Mouse (Mus musculus) urinary bladder, postnatal 14 days (tissue): Measurements from ENCODE around the gene Gm20388.
A peak's percentile ranks its signal among the peaks of the same experiment; 100 is the strongest.

Experiments
- DNase-seq: peaks from one replicate; pipeline ENCODE4 v3.0.0; 2021; ENCODE audit warnings: low spot score

Gene Gm20388

DNA sequence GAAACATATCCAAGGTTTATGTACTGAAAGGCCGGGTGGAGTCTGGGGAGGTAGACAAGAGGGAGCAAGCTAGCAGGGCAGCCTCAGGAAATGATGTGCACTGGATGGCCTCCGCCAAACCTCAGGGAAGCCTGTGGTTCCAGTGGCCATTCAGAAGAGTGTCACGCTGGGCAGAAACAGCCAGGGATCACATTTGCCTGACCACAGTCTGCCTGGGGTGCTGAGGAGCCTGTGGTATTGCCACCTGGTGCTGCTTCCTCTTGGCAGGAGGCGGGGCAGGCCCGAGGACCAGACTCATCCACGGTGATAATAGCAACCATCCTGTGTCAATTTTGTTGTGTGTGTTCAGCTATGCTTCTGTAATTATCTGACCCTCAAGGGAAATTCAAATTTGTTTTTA, 3762.0 kb downstream of the Gm20388 start:
- DNase-seq, result no peak

DNA sequence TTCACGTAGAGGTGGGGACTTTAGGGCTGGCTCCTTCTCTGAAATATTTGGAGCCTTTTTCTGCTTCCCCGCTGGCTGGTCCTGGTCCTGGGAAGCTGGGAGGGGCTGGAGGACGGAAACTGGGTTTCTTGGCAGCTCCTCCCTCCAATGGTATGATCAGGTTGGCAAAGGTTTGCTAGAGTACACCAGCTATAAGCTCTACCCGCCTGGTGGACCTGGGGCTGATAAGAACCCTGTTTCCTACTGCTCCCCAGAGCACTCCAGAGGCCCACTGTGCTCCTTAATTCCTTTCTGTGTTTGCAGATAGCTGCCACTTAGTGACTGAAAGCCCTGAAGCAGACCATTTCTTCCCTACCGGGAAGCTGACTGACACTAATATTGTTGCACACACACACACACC, 3765.0 kb downstream of the Gm20388 start:
- no peak for DNase-seq

DNA sequence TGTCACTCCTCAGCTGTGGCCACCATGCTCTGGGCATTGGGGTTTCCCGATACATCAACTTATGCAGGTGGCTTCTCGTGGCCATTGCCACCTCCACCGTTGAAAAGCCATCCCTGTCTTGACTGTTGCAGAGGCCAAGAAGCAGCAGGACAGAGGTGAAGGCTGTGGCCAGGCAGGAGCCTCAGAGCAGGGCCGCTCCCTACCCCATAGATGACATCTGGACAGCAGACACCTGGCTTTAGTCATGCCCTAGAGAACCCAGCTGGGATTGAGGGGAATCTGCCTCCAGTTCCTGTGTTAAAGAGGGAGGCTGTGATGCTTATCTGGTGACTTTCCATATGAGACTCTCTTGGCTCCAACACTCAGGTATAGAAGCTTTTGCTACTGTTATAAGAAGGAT, 3767.7 kb downstream of the Gm20388 start:
- no peak for DNase-seq

DNA sequence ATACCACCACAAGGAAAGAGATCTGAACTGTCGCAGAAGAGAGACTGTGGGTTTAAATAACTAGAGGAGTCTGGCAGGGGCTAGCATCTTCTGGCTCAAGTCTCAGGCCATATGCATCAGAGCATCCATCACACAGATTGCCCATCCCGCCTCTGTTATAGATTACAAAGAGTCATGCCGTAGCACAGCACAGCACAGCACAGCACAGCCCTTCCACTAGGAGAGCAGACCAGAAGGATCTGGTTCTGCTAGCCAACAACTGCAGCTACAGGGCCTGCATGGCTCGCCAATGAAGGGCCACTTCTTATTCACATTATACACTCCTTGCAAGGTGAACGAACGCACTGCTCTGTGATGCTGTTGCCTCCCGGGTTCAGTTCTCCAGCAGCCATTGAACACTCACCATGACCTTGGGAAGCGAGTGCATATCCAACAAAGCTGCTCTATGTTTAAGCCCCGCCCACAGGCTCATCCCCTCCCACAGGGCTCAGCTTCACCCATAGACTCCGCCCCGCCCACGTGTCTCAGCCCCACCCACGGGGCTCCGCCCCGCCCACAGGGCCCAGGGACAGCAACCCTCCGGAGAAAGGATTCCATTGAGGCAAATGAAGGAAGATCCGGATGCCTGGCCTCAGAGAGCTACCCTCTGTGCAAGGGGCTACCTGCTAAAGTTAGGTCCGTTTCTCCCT, 3771.6 kb downstream of the Gm20388 start:
- DNase-seq, result peak; percentile 21

DNA sequence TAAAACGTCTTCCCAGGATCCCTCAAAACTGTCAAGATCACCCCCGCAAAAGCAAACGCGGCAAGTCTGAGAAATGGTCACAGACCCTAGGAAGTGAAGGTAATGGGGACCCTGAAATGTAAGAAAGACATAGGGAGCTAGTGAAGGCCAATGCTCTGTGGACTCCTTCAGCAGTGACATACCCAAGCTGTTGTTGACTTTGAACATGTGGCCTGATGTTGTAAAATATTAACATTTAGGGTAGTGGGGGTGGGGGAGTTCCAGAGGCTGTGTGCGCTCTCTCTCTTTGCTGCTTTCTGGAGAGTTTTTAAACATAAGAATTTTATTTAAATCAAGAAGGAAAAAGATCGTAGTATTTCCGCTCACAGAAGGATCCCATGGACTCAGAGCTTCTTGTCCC, 3772.7 kb downstream of the Gm20388 start:
- no peak for DNase-seq

DNA sequence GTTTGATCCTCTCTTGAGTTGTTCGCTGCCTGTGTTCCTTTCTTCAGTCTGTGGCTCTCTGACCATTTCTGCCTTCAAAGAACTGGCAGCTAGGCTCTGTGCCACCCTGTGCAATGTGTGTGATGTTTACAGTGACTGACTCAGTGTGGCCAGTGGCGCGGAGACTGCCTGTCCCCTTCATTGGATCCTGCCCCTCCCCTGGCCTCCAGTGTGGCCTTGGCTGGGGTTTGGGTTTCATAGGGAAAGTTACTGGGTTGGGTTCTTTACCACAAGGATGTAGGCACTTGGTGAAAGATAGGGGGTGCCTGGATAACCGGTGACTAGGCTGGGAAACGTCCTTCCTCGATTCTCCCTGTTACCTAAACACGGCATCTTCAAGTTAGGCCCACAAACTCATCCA, 3774.2 kb downstream of the Gm20388 start:
- no peak for DNase-seq

DNA sequence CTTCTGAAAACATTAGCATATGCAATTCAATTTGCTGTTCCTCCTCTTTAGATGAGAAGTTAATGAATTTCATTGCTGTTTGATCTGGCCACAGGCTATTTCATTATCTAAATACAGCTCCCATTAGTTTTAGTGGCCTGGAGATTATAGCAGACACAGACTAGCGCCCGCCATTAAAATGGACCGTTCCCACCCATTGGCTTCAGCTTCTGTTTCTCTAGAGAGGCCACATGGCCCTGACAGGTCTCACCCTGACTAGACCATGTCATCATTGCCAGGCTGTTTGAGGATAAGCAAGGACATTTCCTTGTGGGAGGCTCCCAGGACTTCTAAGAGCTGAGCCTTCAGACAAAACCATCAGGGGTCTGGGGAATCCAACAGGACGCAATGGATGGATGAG, 3774.8 kb downstream of the Gm20388 start:
- no peak for DNase-seq

DNA sequence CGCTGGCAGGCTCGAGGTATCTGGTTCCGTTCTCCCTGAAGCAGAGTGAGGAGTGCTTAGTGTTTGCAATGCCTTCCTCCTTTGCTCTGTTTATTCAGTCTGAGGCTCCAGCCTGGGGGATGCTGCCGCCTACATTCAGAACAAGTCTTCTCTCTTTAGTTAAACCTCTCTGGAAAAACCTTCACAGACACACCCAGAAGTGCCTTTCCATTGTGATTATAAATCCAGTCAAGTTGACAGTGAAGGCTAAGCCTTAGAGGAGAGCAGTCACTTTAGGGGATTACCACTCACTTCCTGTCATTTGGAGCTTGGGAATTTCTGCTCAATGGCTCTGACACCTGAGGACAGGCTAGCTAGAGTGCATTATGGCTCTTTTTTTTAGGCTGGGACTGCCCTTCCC, 3777.2 kb downstream of the Gm20388 start:
- no peak for DNase-seq

DNA sequence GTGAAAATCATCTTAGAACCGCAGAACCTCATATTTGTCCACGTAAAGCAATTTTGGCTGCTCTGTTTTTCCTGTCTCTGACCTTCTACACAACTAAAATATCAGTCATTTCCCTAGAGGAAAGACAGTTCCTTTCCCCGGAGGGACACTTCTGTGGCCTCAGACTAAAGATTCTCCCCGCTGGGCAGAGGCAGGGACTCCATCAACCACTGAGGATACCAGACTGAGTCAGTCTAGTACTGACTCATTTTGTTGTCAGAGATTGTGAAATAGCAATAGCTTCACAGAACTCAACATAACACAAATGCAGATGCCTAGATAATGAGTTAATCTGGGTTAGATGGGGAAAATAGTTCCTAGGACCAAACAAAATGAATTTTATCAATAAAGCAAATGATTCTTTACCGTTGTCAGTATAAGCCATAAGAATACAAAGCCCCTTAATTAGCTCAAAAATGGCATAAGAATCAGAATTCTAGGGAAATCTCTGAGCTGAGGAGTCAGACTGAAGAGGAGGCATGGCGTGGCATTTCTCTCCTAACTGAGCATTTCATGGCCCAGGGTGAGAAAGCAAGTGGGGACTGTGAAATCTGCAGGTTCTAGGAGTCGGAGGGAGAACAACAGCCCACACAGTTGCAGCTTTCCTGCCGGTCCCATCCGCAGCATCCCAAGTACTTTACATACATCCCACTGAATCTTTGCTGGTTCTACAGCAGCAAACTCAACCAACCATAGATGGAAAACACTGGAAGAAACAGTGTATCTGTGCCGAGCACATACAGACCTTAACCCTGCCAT, 3781.7 kb downstream of the Gm20388 start:
- no peak for DNase-seq

DNA sequence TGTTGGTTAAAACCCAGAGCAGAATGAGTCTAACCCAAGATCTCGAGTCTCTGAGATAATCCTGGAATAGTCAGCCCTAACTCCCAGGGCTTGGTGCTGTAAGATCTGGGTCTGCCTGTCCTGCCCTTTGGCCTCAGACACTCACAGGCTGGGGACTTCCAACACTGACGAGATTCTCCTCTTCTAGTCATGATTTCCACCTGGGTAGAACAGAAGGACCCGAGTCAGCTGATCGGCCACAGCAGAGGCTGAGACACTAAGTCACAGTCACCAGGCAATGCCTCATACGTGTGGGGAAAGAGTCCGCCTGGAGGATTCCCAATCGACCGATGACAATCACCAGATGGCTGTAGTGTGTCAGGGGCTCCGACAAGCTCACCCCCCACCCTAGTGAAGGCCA, 3785.5 kb downstream of the Gm20388 start:
- DNase-seq, result no peak

DNA sequence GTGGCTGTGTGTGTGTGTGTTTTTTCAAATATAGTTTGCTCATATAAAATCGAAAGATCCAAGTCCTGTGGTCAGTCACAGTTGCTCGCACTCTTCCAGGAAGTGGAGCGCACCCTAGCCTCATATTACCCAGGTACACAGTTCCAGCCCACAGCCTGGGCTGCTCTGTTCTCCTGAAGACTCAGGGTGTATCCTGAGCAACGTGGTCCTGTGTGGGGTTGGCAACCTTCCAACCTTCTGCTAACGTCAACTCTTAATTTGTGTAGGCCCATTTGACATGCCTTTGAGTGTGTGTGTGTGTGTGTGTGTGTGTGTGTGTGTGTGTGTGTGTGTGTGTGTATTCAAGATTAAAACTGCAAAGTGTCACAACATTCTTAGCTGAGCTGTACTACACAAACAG, 3786.7 kb downstream of the Gm20388 start:
- no peak for DNase-seq

DNA sequence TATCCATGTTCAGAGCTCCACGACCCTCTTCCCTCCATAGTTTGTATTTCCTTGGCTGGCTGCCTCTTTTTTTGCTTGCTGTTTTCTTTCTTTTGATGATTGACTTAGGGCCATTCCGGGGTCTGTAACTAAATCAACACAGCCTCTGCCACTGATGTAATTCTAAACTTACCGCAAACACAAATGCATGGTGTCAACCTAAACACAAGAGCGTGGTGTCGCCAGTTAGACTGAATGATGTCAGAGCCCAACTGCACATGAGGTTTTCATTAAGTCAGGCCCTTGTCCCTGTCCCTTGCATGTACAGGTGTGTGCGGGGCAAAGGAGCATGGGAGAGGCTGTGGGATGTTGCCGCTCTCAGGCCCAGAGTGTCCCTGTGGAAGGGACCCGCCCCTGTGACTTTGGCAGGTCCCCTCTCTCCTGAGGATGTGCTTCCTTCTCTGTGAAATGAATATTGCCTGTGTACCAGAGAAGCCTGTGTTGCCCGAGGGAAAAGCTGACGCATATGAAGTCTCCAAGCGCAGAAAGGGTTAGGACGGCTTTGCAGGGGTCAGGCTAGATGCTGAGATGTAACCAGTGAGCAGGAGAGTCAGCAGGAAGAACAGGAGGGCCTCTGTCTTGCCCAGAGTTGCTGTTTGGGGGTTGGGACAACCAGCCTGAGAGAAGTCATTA, 3789.9 kb downstream of the Gm20388 start:
- no peak for DNase-seq

DNA sequence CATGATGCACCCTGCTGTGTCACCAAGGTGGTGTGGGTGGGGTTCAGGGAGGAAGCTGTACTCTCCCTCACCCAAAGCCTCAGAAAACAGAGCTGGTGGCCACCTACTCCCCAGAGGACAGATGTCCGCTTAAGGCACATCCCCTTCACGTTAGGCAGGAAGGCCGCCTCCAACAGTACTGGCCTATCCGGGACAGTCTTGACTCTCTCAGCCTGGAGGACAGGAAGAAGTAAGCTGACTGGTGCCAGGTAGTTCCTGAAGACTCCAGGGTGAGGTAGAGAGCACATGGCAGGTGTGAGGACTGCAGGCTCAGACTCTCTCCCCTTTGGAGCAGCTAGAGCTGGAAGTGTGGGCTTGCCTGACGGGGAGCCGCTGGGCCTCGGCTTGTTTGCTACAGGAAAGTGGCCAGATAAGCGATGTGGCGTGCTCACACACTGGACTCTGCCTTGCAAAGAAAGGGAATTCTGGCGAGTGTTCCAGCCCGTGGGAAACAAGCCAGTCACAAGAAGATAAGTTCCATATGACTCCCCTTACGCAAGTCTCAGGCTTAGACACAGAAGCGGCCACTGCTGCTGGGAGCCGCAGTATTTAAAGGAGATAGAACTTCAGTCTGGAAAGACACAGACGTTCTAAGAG, 3791.4 kb downstream of the Gm20388 start:
- peak; percentile 81 for DNase-seq

DNA sequence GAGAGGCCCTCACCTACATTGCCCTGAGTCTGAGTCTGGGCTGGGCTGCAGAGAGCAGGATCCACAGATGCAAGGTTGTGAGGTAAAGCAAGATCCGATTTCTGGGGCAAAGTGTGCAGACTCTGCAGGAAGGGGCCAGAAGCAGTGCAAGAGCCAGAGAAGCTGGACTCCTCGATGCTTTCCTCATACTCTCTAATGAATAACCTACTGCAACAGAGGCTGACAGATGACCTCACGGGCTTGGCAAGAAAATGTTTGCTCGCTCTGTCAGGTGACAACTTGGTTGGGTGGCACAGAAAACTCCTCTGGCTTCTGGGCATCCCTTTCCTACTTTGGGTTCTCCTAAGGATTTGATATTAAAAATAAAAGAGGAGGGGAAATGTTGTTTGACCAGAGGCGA, 3794.7 kb downstream of the Gm20388 start:
- no peak for DNase-seq

DNA sequence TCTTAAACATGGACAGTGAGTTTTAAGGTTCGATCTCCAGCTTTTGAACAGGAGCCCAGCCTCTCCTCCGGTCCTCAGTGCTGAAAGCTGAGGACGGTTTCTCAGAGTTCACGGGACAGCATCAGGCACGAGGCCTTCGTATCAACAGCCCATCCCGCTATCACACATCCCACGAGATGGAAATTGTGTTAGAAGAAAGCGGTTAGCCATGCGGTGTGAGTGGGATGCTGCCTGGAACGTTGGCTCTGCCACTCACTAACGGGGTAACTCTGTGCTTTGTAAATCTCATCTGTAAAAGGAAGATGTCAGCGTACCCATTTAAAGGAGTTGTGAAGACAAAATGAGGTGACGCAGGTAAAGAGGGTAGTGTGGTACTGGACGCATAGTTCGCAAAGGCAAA, 3796.5 kb downstream of the Gm20388 start:
- no peak for DNase-seq

DNA sequence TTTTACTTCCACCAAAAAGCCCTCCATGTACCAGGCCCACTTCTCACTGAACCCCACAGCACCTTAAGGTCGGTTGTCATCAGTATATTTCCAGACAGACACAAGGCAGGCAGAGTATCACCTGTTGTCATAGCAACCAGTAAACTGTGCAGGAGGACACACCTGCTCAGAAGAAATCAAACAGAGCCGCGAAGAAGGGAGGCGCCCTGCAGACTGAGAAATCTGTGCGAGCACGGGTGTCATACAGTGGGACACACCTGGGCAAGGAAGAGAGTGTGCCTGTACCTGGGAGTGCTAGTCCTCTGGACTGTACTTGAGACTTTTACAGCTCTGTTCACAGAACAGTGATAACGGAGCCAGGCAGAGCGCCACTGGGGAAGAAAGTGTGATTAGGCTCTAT, 3798.1 kb downstream of the Gm20388 start:
- DNase-seq, result no peak

DNA sequence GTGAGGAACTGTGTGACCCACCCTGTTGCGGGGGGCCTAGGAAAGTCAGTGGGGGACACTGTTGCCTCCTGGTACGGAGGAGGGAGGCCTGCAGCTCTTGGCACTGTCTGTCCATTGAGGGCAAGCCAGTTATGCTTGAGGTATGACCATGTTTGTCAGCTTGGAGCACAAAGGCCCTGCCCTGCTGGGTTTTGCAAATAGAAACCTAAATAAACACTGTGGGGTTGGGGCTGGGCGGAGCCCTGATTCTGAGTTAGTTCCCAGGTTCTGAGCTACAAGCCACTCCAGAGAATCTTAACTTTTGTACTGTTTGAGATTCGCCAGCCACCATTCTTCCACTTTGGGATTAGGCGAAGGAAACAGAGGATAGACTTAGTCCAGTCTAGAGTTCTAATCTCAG, 3799.7 kb downstream of the Gm20388 start:
- peak; percentile 30 for DNase-seq

DNA sequence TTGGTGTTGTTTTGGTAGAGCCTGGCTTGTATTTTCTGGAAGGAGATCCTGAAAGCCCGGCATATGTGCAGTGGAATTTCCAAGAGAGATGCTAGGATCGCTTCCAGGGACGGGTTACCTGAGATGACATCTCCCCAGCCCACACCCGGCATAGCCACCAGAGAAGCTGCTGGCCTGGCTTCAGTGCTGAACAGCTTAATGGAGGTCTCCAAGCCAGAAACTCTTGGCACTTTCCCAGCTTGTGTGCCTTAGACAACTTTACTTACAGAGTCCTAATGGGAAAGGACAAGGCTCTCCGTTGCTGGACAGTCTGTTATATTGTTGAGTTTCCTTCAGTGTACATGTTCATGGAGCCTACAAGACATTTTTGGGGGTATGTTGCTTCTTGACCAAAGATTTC, 3803.8 kb downstream of the Gm20388 start:
- DNase-seq, result no peak

DNA sequence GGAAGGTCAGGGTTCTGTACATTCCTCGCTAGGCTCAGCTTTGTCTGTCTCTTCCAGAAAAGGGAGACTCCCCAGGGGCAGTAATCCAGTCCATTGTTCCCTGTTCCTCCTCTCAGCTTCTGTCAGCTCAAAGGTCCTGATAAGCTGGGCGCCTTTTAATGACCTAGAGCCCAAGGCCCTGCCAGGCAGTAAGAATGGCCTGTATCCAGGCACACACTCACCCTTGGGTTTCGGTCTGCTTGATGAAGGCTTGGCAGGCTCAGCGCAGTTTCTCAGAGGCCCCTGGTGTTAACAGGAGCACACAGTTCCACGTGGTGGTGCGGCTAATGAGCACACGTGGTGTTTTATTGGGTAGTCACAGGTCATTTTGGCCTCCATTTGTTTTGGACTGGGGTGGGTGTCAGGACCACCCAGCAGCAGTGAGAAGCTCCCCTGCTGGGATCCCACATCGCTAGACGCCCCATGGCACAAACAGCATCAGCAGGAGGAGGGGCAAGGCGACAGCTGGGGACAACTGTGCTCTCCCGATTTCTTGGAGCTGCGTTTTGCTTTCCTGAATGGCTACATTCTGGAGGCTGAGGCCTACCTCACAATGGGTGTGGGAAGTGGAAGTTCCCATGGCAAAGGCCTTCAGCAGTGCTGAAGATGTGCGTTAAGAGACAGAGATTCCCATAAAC, 3805.4 kb downstream of the Gm20388 start:
- no peak for DNase-seq

DNA sequence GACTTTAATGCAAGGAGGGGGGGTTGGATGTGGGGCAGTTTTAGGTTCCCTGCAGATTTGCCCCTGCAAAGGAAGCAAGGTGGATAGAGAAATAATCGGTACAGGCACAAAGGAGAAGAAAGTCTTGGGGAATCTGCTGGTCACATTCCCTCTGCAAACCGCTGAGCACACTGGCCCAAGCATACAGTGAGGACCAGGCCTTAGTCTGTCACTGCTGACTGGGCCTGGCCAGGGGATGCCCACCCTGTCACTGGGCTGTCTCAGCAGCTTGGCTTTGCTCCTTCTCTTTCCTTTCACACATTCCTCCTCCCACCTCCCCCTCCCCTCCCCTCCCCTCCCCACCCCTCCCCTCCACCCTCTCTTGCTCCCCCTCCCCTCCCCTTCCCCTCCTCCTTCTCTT, 3806.5 kb downstream of the Gm20388 start:
- no peak for DNase-seq

DNA sequence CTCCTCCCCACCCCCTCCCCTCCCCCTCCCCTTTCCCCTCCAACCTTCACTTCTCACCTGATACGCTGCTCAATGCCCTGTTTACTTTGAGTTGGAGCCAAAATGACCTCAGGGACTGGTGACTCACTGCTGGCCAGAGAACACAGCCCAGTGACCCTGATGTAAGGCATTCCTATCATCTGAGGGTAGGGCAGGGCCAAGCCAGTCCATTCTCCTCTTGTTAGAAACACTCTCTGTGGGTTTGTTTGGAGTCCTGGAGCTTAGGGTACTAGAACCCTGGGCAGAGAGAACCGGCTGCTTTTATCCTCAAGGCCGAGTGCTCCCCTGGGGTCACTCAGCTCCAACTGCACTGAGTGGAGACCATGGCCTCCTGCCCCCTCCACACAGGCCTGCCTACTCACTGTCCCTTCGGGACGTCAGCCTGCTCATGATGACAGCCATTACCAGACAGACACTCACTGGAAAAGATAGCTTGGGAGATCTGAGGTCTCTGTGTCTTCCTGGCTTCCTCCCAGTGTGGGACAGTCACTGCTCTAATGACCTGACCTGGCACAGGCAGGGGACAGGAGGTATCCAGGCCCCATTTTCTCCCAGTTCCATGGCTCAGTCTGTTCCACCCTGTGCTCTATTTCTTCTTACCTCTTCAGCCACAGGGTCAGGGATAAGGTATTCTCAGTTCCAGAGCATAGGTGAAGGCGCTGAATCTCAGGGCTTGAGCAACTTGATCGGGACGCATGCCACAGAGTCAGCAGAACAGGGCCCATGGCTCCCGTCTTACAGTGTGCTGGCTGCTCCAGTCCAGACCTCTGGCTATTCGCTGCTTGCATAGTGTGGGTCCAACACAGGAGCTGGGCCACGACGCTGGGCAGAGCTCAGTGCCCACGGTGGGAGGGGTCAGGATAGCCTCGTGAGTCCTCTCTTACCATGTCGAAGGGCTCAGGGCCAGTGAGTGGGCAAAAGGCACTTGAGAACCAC, 3807.2 kb downstream of the Gm20388 start:
- DNase-seq, result peak; percentile 77
